In genomic region chr13:51313129-51313850, GRCm38 (mm10) we compare ENCODE assay signal across 9 mouse cellular contexts.
A peak's percentile ranks its signal among the peaks of the same experiment; 100 is the strongest.
DNase-seq lines count a peak whose midpoint lies in the region; ATAC-seq and TF ChIP-seq lines count a peak whose summit lies in the region.
"Had no signal": no experiment of that assay in that cellular context is flagged by ENCODE, and none has a peak within 500 bp of the region (broad histone marks: within the 10 kb centered on the region; RNA-seq: fewer than 3 reads in every experiment).

No protein-coding gene starts in this region.

- H3K9me3 ChIP-seq in intestine, embryonic 14.5 days (ENCODE audit: control insufficient read depth, low read length): no peaks in the 10 kb centered on the region
- no peaks in the 10 kb centered on the region for H3K9me3 ChIP-seq in intestine, postnatal 0 days (ENCODE audit: control insufficient read depth)
- H3K9me3 ChIP-seq in kidney, postnatal 0 days (replicated peaks; ENCODE audit: low read length): no peaks in the 10 kb centered on the region
- no peaks in the 10 kb centered on the region for H3K9me3 ChIP-seq in midbrain, embryonic 15.5 days

- H3K27ac ChIP-seq in intestine, embryonic 14.5 days (ENCODE audit: low read depth): peak overlapping the region; percentile 76
- H3K27ac ChIP-seq in intestine, postnatal 0 days (ENCODE audit: low read depth, low read length): no peak overlapping the region
- no peak overlapping the region for H3K27ac ChIP-seq in kidney, postnatal 0 days
- H3K27ac ChIP-seq in midbrain, embryonic 15.5 days: peak overlapping the region; percentile 74; the same call in 1 of the 2 replicates

- no peaks in the 10 kb centered on the region for H3K36me3 ChIP-seq in intestine, embryonic 14.5 days (ENCODE audit: control insufficient read depth, insufficient read depth, low read length)
- no peaks in the 10 kb centered on the region for H3K36me3 ChIP-seq in intestine, postnatal 0 days (ENCODE audit: control insufficient read depth, insufficient read depth)
- H3K36me3 ChIP-seq in kidney, postnatal 0 days (ENCODE audit: insufficient read depth, low read length): no peaks in the 10 kb centered on the region
- no peaks in the 10 kb centered on the region for H3K36me3 ChIP-seq in midbrain, embryonic 15.5 days (replicated peaks)

- no peak for ATAC-seq in intestine, embryonic 14.5 days (replicated peaks; ENCODE audit: low FRiP score, low TSS enrichment, low read depth)
- ATAC-seq in intestine, postnatal 0 days: no peak
- ATAC-seq in kidney, postnatal 0 days (replicated peaks; ENCODE audit: low FRiP score, low read depth): no peak
- peak; percentile 15; the same call in 1 of the 2 replicates for ATAC-seq in midbrain, embryonic 15.5 days (replicated peaks)

- no peak overlapping the region for H3K9ac ChIP-seq in intestine, embryonic 14.5 days (ENCODE audit: low read length)
- H3K9ac ChIP-seq in intestine, postnatal 0 days (ENCODE audit: low read depth, low read length): no peak overlapping the region
- no peak overlapping the region for H3K9ac ChIP-seq in kidney, postnatal 0 days (ENCODE audit: low read depth, low read length)
- H3K9ac ChIP-seq in midbrain, embryonic 15.5 days: no peak overlapping the region

- DNase-seq in intestine, embryonic 14.5 days (ENCODE audit: low spot score): no peak
- peak; percentile 98 for DNase-seq in heart, adult 11 months
- DNase-seq in kidney, postnatal 0 days (ENCODE audit: low spot score): peak; percentile 52
- no peak for DNase-seq in embryo, embryonic 10 days (ENCODE audit: low spot score)
- no peak for DNase-seq in adrenal gland, postnatal 36 days
- no peak for DNase-seq in ovary, postnatal 14 days (ENCODE audit: low spot score)

- no peak for TF ChIP-seq CTCF in intestine, postnatal 0 days (IDR thresholded peaks at IDR 0.05; ENCODE audit: low read depth)
- no peak for TF ChIP-seq CTCF in kidney, postnatal 0 days (IDR thresholded peaks at IDR 0.05; ENCODE audit: low read depth)

- no peak overlapping the region for H3K4me3 ChIP-seq in intestine, embryonic 14.5 days (ENCODE audit: low read depth, low read length)
- no peak overlapping the region for H3K4me3 ChIP-seq in intestine, postnatal 0 days (ENCODE audit: low read depth, low read length)
- H3K4me3 ChIP-seq in kidney, postnatal 0 days (replicated peaks; ENCODE audit: low read depth, low read length): no peak overlapping the region
- no peak overlapping the region for H3K4me3 ChIP-seq in midbrain, embryonic 15.5 days

- WGBS in intestine, embryonic 14.5 days: 41% methylated on average over 5 of the region's 5 CpGs
- 69% methylated on average over 5 of the region's 5 CpGs for WGBS in intestine, postnatal 0 days
- 48% methylated on average over 5 of the region's 5 CpGs for WGBS in kidney, postnatal 0 days
- 48% methylated on average over 5 of the region's 5 CpGs for WGBS in midbrain, embryonic 15.5 days

- H3K4me2 ChIP-seq in intestine, embryonic 14.5 days (ENCODE audit: low read length): no peak overlapping the region
- H3K4me2 ChIP-seq in intestine, postnatal 0 days (replicated peaks; ENCODE audit: low read depth): no peak overlapping the region
- no peak overlapping the region for H3K4me2 ChIP-seq in kidney, postnatal 0 days (ENCODE audit: low read length)
- no peak overlapping the region for H3K4me2 ChIP-seq in midbrain, embryonic 15.5 days

- peaks cover 47% of the 10 kb centered on the region for H3K4me1 ChIP-seq in intestine, embryonic 14.5 days (replicated peaks; ENCODE audit: control insufficient read depth, insufficient read depth, low read length)
- H3K4me1 ChIP-seq in intestine, postnatal 0 days (replicated peaks; ENCODE audit: control insufficient read depth, insufficient read depth, low read length): no peaks in the 10 kb centered on the region
- H3K4me1 ChIP-seq in kidney, postnatal 0 days (replicated peaks; ENCODE audit: insufficient read depth, low read length): peaks cover 15% of the 10 kb centered on the region
- H3K4me1 ChIP-seq in midbrain, embryonic 15.5 days: peaks cover 27% of the 10 kb centered on the region

- H3K27me3 ChIP-seq in intestine, embryonic 14.5 days (replicated peaks; ENCODE audit: control insufficient read depth, insufficient read depth, low read length): no peaks in the 10 kb centered on the region
- no peaks in the 10 kb centered on the region for H3K27me3 ChIP-seq in intestine, postnatal 0 days (replicated peaks; ENCODE audit: control insufficient read depth, insufficient read depth, low read length)
- H3K27me3 ChIP-seq in kidney, postnatal 0 days (ENCODE audit: insufficient read depth, low read length): no peaks in the 10 kb centered on the region
- H3K27me3 ChIP-seq in midbrain, embryonic 15.5 days (replicated peaks): no peaks in the 10 kb centered on the region
- H3K27me3 ChIP-seq: CH12.LX had no signal

Comparison
In these comparisons a context has a peak if more than half of its experiments do, and no peak if none do; other contexts are left out.
1. H3K27ac ChIP-seq: peak in intestine, embryonic 14.5 days (single experiment) and midbrain, embryonic 15.5 days (single experiment); none in intestine, postnatal 0 days (single experiment) and kidney, postnatal 0 days (single experiment).
2. DNase-seq: peak in heart, adult 11 months (single experiment) and kidney, postnatal 0 days (single experiment); none in intestine, embryonic 14.5 days (single experiment), embryo, embryonic 10 days (single experiment), adrenal gland, postnatal 36 days (0 of 2) and ovary, postnatal 14 days (single experiment).